Mouse (Mus musculus) ES-Bruce4 (cell line): ENCODE data around the gene Nosip. TPM values are rescaled to one million over a fixed set of nuclear protein-coding genes. Genes with fewer than 3 reads are reported as not detected.

Source experiments
- H3K27ac ChIP-seq: 2 replicates; pipeline ENCODE4 v1.5.1; 2012; ENCODE audit warnings: low read length, inconsistent platforms; ENCODE audit not compliant: insufficient read depth
- H3K27me3 ChIP-seq: 2 replicates; pipeline ENCODE4 v1.6.1; 2012; ENCODE audit warnings: mild to moderate bottlenecking, low read length, inconsistent platforms; ENCODE audit not compliant: control insufficient read depth, poor library complexity, insufficient read depth, severe bottlenecking
- H3K36me3 ChIP-seq: 2 replicates; pipeline ENCODE4 v1.6.1; 2012; ENCODE audit warnings: inconsistent platforms, mild to moderate bottlenecking, low read length, moderate library complexity; ENCODE audit not compliant: control insufficient read depth, poor library complexity, insufficient read depth, severe bottlenecking
- H3K4me1 ChIP-seq: one replicate; pipeline ENCODE4 v1.8.1; 2011; ENCODE audit warnings: low read length; ENCODE audit not compliant: control insufficient read depth, insufficient read depth
- H3K4me3 ChIP-seq: 2 replicates; pipeline ENCODE4 v1.5.1; 2011; ENCODE audit warnings: low read depth, mild to moderate bottlenecking, low read length
- H3K9ac ChIP-seq: 2 replicates; pipeline ENCODE4 v1.6.1; 2012; ENCODE audit warnings: low read depth, mild to moderate bottlenecking, inconsistent platforms; ENCODE audit not compliant: poor library complexity, severe bottlenecking
- H3K9me3 ChIP-seq: replicated peaks from 2 replicates; pipeline ENCODE4 v1.6.1; 2012; ENCODE audit warnings: mild to moderate bottlenecking, low read length, inconsistent platforms; ENCODE audit not compliant: control insufficient read depth, poor library complexity, insufficient read depth, severe bottlenecking
- CTCF ChIP-seq: IDR thresholded peaks from one replicate; pipeline ENCODE4 v1.8.1; 2011; ENCODE audit warnings: low read depth, low read length
- EP300 ChIP-seq: IDR thresholded peaks from 2 replicates; pipeline ENCODE4 v1.6.1; 2011; ENCODE audit warnings: low read depth, low read length; ENCODE audit not compliant: insufficient read depth
- POLR2A ChIP-seq: IDR thresholded peaks from one replicate; pipeline ENCODE4 v1.8.1; 2011; ENCODE audit warnings: low read length; ENCODE audit not compliant: insufficient read depth
- polyA plus RNA-seq: library from polyadenylated mRNA; stranded (reverse); fragments of >200 nt; gene quantifications from 2 replicates; pipeline ENCODE4 v1.2.4, GENCODE M21; 2011; ENCODE audit warnings: low read depth; ENCODE audit not compliant: missing spikeins, insufficient read depth, insufficient read length

Gene Nosip
- polyA plus RNA-seq, 1 experiment = 62.4 TPM

- Histone ChIP-seq H3K27me3 (no peaks in the 10 kb centered on the region), H3K27ac (peak overlapping the region; percentile 91), H3K36me3 (peaks cover 19% of the 10 kb centered on the region; the same call in 1 of the 2 replicates), H3K9me3 (no peaks in the 10 kb centered on the region), H3K4me3 (peak overlapping the region; percentile 74), H3K4me1 (peaks cover 5% of the 10 kb centered on the region), H3K9ac (peak overlapping the region; percentile 96)
- peak; percentile 23 for TF ChIP-seq POLR2A
- no peak for TF ChIP-seq EP300
Measured at GRCm38 (mm10) chr7:45050945-45051600, 11.2 kb upstream of the Nosip start.

- Histone ChIP-seq H3K9me3 (no peaks in the 10 kb centered on the region), H3K36me3 (peaks cover 19% of the 10 kb centered on the region; the same call in 1 of the 2 replicates), H3K27me3 (no peaks in the 10 kb centered on the region), H3K27ac (peak overlapping the region; percentile 91), H3K9ac (peak overlapping the region; percentile 96), H3K4me1 (peaks cover 5% of the 10 kb centered on the region), H3K4me3 (peak overlapping the region; percentile 74)
- TF ChIP-seq POLR2A = no peak
- no peak for TF ChIP-seq CTCF
- TF ChIP-seq EP300 = no peak
Measured at GRCm38 (mm10) chr7:45051601-45051974, 10.6 kb upstream of the Nosip start.

DNA sequence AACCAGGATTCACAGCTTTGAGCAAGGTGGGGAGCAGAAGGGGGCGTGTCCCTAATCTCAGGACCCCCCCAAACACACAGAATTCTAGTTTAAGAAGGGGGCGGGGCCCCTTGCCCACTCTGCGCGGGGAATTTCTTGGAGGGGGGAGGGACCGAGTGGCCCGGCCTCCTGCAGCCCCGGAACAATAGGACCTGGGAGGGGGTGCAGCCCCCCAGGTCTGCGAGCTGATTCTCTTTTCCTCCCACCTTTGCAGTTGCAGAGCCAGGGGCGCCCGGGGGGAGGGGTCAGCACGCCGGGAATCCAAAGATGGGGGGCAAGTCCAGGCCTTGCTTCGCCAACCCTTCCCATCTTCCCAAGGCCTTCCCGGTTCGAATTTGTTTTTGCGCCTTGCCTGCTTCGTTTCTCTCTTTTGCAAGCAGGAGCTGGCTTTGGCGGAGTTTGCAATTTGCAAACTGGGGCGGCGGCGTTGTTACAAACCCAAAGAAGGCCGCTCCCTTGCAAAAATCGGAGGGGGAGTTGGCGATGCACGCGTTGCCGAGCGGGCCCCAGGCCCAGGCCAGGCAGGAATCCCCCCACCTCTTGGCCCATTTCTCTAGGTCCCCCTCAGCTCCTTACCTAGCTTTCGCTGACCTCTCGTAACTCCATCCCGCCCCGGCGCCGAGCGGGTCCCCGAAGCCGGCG lies 9.9 kb upstream of the Nosip start:
- H3K9ac ChIP-seq = peak overlapping the region; percentile 96
- H3K27me3 ChIP-seq = no peaks in the 10 kb centered on the region
- no peak for TF ChIP-seq POLR2A
- TF ChIP-seq CTCF = no peak
- TF ChIP-seq EP300 = no peak
- peaks cover 5% of the 10 kb centered on the region for H3K4me1 ChIP-seq
- H3K36me3 ChIP-seq = peaks cover 16% of the 10 kb centered on the region; the same call in 1 of the 2 replicates
- no peaks in the 10 kb centered on the region for H3K9me3 ChIP-seq
- peak overlapping the region; percentile 74 for H3K4me3 ChIP-seq
- H3K27ac ChIP-seq = peak overlapping the region; percentile 91

DNA sequence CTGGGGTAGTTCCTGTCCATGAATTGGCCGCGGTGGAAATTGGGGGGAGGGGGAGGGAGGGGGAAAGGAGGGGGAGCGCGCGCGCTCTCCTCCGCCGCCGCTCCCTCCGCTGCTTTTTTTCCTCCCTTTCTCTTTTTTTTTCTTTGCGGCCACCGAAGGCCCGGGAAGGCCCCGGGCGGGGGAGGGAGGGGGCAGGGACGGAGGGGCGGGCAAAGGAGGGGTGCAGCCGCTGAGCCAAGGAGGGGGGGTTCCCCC lies 9.4 kb upstream of the Nosip start, which contains the start of gene Prr12:
Prr12 (minus strand) TSS at position 20 of the 255 bp plus-strand sequence.
- peaks cover 5% of the 10 kb centered on the region for H3K4me1 ChIP-seq
- H3K4me3 ChIP-seq = peak within 1 kb of the TSS; percentile 74
- H3K9me3 ChIP-seq = no peaks in the 10 kb centered on the region
- peak within 1 kb of the TSS; percentile 91 for H3K27ac ChIP-seq
- peak within 1 kb of the TSS; percentile 96 for H3K9ac ChIP-seq
- peaks cover 14% of the 10 kb centered on the region; the same call in 1 of the 2 replicates for H3K36me3 ChIP-seq
- TF ChIP-seq EP300 (no peak), POLR2A (no peak), CTCF (no peak)
- no peaks in the 10 kb centered on the region for H3K27me3 ChIP-seq

GRCm38 (mm10) chr7:45053117-45053930 lies 8.9 kb upstream of the Nosip start:
- Histone ChIP-seq H3K4me1 (peaks cover 5% of the 10 kb centered on the region), H3K4me3 (peak overlapping the region; percentile 74), H3K27me3 (no peaks in the 10 kb centered on the region), H3K27ac (peak overlapping the region; percentile 58), H3K9ac (peak overlapping the region; percentile 96), H3K36me3 (peaks cover 11% of the 10 kb centered on the region; the same call in 1 of the 2 replicates), H3K9me3 (no peaks in the 10 kb centered on the region)
- TF ChIP-seq POLR2A (peak; percentile 7), EP300 (no peak), CTCF (no peak)
